Mouse (Mus musculus): ENCODE results near the gene Il10ra.

The Il10ra gene

GRCm38 (mm10) chr9:45259065-45259464 is 9.9 kb downstream of the Il10ra start:
- no peak for DNase-seq (ENCODE audit: low spot score)

DNA sequence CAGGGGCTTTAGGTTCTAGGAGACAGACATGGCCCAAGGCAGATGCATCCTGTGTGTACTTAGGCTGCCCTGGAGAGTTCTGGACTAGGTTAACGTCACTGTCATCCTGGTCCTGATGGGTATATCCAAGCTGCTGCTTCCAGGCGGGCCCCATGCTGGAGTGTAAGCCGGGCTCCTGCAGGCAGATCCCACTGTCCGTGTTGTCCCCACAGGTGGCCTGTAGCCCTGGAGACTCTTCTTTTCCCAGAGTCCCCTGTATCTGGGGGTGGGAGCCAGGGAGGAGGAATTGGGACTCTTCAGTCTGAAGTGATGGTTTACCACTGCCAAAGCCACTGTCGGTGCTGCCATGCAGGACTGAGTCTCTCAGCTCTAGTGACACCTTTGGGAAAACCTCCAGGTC is 13.0 kb downstream of the Il10ra start:
- no peak for DNase-seq (ENCODE audit: low spot score)

DNA sequence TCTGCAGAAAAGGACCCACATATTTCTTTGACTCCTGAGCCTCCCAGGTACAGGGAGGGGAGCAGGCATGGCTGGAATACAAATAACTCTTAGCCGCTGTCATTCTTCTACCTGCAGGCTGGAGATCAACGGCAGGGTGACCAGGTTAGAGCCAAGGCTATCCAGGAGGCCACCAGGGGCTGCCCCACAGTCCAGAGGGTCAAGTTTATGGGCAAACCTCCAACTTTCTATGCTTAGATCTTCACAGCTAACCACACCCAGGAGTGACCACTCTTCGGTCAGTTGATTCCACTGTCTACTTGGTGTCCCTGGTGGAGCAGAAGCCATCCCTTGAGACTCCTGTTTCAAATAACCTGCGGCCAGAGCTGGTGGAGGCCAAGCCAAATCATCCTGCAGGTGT is 13.5 kb downstream of the Il10ra start:
- DNase-seq (ENCODE audit: low spot score): no peak

- DNase-seq (ENCODE audit: low spot score): no peak
These were observed 14.3 kb downstream of the Il10ra start for GRCm38 (mm10) chr9:45254605-45255004.

DNA sequence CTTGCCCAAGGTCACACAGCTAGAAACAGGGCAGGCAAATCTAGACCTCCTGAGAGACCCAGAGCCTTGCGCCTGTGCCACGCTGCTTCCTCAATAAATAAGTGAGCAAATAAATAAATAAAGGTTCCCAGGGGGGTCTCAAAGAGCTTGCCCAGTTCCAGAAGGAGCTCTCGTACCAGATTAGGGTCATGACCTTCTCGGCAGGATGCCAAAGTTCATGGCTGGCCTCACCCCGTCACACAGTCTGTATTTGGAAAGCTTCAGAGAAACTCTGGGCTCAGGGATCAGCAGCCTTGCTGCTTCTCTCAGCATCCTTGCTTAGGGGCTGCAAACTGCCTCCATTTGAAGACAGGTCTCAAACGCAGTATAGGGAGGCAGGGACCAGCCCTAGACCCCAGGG is 14.9 kb downstream of the Il10ra start:
- DNase-seq (ENCODE audit: low spot score): no peak

DNA sequence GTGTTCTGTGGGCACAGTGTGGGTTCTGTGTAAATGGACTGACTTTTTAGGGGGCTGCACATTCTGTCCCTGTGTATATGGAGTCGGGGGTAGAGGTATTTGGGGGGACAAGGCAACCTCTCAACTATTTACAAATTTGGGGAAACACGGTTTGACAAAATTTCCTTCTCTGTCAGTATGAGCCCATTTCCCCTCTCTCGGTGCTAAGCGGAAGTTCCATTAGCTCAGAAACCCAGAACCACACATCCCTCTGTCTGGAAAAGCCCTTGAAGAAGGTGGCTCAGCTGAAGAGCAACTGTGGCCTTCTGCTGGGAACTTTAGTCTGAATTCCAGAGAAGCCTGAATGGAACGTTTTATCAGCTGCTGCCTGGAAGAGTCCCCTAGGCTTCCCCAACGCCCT is 16.6 kb downstream of the Il10ra start:
- no peak for DNase-seq (ENCODE audit: low spot score)

DNA sequence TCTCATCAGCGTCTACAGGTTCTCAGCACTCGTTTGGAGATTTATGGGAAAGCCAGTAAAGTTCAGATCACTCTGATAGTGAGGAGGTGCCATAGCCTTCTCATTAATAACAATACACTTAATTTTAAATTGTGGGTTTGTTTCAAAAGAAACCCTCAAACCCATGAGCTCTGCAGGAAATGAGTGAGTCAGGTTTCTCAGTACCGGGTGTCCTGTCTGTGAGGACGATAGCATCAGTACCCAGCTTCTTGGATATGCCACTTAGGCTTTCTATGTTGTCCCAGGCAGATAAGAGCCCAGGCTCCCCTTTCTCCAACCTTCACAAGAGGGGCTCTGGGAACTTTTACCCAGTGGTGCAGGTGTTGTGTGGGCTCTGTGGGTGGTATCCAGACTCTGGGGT is 17.0 kb downstream of the Il10ra start:
- DNase-seq (ENCODE audit: low spot score): no peak

GRCm38 (mm10) chr9:45251281-45251680 is 17.7 kb downstream of the Il10ra start:
- DNase-seq (ENCODE audit: low spot score): no peak

GRCm38 (mm10) chr9:45250306-45250705 is 18.6 kb downstream of the Il10ra start:
- no peak for DNase-seq (ENCODE audit: low spot score)

DNA sequence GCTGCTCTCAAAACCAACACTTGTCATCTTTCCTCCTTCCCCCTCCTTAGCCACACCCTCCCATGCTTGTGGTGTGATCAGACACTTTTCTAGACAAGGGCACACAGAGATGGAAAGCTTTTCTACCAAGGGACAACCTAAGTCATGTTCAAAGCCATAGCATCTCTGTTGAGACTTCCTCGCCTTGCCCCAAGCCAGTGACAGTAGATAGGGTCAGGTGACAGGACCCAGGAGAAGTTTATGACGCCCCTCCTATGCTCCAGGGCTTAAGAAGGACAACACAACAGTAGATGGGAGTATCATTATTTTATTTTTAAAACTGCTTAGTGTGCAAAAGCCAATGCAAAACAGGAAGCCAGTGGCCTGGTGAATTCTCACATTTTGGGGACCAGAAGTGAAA is 21.4 kb downstream of the Il10ra start:
- no peak for DNase-seq (ENCODE audit: low spot score)

GRCm38 (mm10) chr9:45246060-45246459 is 22.9 kb downstream of the Il10ra start:
- no peak for DNase-seq (ENCODE audit: low spot score)

DNA sequence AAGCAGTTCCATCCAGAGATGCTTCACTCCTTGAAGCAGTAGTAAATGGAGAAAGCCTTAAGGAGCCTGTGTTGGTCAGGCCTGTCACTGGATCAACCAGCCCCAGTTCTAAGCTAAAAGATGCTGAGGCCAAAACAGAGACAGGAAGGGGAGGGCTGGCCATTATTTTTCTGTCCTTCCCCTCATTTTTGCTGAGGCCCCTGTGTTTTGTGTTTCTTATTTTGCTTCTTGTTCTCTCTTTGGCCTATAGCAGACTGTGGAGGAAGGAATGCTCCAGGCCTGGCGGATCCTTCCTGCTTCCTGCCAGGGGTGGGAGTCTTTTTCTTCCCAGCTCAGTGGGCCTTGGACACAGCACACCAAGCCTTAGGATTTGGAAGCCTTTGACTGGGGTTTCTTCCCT is 23.5 kb downstream of the Il10ra start:
- no peak for DNase-seq (ENCODE audit: low spot score)

DNA sequence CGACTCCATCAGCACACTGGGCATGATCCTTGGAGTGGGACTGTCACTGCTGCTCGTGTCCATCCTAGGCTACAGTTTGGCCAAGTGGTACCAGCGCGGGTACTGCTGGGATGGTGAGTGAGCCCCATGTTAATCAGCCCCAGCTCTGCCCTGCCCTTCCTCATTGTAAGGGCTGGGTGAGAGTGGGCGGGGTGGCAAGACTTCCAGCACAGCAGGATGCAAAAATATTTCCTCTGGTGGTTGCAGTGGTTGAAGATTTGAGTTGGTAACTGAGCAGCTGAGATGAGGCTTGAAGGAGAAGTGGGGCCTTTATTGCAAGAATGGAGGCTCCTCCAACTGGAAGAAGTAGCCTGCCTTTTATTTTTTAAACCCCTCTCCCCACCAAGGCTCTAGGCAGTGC is 27.6 kb downstream of the Il10ra start:
- DNase-seq (ENCODE audit: low spot score): no peak

- no peak for DNase-seq (ENCODE audit: low spot score)
These were observed 32.2 kb downstream of the Il10ra start for GRCm38 (mm10) chr9:45236744-45237143.

GRCm38 (mm10) chr9:45235668-45236227 is 33.2 kb downstream of the Il10ra start:
- no peak for DNase-seq (ENCODE audit: low spot score)

GRCm38 (mm10) chr9:45229359-45229758 is 39.6 kb downstream of the Il10ra start:
- no peak for DNase-seq (ENCODE audit: low spot score)

DNA sequence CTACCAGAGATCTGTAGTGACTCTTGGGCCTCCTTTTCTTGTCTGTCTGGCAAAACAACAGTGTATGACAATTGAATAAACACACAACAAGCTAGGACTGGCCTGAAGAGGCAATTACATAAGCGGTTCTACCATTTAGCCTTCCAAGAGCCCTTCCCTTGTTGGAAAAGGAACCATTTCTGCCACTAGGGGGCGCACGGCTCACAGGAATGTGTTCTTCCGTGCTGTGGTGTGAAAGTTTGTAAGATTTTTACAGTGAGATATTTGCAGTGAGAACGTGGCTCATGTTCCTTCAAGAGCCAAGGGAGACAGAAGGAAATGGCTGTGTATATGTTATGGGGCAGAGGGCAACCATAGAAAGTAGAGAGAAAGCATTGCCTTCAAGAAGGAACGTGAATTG is 47.4 kb downstream of the Il10ra start:
- DNase-seq (ENCODE audit: low spot score): peak; percentile 96

GRCm38 (mm10) chr9:45219644-45220043 is 49.3 kb downstream of the Il10ra start:
- DNase-seq (ENCODE audit: low spot score): no peak

DNA sequence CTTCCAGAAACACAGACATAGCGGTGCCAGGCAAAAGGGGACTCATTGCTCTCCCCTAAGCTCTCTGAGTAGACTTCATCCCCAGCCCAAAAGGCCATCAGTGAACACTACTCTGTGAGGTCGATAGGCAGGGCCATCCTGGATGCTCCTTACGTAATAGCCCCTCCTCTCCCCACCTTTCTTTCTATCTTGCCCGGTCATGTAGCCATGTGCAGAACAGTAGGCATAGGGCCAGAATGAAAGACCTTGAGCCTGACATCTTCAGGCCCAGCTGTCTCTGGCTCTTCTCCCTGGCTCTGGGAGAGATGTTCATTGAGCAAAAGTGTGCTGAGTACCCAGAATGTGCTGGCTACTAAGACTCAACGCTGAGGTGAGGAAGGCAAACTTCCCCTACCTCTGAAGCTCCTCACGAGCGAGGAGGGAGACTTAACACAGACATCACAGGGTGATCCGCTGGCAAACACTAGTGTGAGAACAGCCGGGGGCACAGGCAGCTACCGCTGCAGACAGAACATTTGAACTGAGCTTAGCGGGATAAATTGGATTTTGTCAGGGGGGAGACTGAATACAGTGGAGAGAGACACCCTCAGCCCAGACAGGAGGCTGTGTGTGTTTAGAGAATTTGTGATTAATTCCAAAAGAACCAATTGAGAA is 53.3 kb downstream of the Il10ra start:
- DNase-seq (ENCODE audit: low spot score): no peak

DNA sequence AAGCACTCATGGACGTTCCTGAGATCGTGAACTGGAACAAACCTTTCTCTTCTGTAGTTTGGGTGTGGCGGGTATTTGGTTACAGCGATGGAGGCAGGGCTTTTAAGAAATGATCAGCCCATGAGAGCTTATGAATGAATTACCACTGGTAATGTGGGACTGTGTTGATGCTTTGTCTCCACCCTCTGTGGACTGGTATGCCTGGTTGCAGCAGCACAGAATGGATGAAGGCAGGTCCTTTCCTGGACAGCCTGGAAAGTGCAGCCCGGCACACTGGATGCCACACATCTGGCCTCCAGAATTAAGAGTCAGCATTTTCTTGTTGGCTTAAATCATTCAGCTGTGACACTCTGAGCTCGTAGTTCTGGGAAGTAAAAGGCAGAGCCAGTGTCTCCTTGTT is 56.9 kb downstream of the Il10ra start:
- no peak for DNase-seq (ENCODE audit: low spot score)

DNA sequence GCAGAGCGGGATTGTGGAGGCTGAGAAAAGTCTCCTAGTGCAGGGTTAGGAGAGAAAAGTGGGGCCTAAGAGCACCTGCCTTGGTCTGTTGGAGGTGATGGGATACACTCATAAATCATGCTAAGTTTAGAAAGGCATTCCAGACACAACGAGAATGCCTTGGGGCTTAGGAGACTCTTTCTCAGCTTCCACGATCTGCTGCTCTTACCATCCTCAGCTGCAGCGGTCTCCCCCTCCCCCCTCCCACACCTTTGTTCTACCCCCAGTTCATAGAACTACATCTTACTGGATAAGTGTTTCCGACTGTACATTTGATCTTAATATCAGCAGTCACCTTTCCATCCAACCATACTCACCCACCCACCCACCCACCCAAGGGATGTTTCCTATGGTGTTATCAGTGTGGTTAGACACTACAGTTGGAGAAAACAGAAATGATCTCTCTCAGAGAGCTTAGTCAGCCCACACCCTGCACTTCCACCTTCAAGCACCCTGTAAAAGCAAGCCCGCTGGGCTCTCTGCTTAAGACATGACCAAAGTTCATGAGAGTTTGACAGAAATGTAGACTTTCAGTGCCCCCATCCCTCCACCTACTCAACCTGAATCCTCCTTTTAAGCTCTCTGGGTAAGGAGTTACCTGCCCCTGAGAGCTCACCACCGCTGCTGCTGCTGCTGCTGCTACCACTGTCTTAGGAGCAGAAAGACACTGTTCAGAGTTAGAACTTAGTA is 61.8 kb downstream of the Il10ra start:
- DNase-seq (ENCODE audit: low spot score): no peak

- DNase-seq (ENCODE audit: low spot score): no peak
These were observed 62.8 kb downstream of the Il10ra start for GRCm38 (mm10) chr9:45206121-45206520.

GRCm38 (mm10) chr9:45205143-45205542 is 63.8 kb downstream of the Il10ra start:
- no peak for DNase-seq (ENCODE audit: low spot score)
